Mouse (Mus musculus): ENCODE measurements around the gene Mxd4.

Gene Mxd4

DNA sequence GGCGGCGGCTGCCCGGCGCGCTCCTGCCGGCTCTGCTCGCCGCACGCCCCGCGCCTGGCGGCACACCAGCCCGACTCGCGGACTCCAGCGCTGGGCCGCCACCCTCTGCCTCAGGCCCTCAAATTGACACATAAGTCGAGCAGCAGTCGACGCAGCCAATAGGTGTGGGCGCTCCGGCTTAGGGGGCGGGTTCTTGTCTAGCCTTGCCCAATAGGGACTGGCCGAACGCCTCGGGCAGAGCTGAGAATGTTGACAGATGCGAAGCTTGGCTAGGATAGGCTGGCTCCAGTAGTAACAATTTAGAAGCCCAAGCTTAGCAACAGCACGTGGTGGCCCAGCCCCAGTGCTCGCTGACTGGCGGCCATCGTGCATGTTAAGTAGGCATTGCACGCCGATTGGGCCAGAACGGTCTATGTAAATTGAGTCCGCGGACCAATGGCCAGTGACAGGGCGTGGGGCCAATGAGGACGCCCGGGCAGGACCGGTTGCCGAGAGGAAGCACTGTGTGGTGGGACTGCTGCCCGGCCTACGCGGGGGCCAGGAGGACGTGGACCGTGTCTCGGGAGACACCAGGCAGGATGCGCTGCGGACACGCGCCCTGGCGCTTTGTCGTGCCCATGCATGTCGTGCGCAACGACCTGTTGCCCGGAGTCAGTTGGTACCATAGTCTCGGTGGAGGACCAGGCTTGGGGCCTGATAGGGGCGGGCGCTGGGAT, at the start of gene Mxd4:
TSS of gene Mxd4 (minus strand) at position 120 of the 716 bp plus-strand sequence.
- DNase-seq: peak; percentile 98

- DNase-seq: peak; percentile 89
Observed at GRCm38 (mm10) chr5:34235898-34236420, 48.4 kb upstream of the Mxd4 start.

DNA sequence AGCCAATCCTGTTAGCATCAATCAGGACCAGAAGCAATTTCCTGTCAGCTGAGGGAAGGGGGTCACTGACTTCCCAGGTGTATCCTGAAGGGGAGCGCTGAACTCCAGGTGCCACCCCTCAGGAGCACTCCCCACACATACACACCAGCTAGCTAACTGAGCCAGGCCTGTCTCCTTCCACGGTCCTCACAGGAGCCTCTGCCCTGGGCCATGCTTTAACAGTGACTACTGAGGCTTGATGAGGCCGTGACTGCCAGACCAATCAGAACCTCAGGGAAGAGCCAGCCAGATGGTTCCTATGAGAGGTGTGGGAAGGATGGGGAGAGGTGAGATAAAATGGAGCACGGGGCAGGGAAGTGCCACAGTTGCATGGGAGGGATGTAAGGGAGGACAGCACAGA, 47.5 kb upstream of the Mxd4 start:
- peak; percentile 35 for DNase-seq

DNA sequence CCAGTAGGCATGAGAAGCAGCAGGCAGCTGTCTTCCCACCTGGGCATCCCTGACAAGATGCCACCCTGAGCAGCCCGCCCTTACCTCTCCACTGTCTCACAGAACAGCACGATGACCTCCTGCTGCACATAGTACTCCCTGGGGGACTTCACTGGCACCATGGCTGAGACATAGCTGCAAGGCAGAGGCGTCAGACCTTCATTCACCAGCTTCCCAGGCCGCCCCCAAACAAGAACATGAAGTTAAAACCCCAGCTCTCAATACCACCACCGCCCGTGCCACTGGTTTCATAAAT, 45.6 kb upstream of the Mxd4 start:
- DNase-seq: no peak

GRCm38 (mm10) chr5:34232481-34233220, 45.1 kb upstream of the Mxd4 start:
- DNase-seq: peak; percentile 74

DNA sequence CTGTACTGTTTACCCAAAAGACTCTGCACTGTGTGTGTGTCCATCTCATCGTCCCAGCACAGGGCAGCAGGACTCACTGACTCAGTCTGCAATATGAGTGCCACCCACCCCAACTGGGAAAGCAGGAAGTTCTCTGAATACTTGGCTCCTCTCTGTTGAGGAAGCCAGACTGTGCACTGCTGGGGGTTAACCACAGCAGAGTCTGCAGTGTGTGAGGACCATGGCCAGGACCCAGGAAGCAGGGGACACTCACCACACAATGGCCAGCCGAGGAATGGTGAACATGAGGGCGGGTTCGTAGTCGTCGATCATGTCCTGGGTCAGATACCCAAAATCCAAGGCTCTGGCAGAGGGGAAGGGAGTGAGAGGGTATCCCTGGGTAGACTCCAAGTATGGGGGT, 44.4 kb upstream of the Mxd4 start:
- peak; percentile 70 for DNase-seq

- DNase-seq: peak; percentile 40
Observed at GRCm38 (mm10) chr5:34230599-34231485, 43.3 kb upstream of the Mxd4 start.

- DNase-seq: no peak
Observed at GRCm38 (mm10) chr5:34229503-34229902, 42.0 kb upstream of the Mxd4 start.

GRCm38 (mm10) chr5:34225516-34225915, 38.0 kb upstream of the Mxd4 start:
- DNase-seq: no peak

DNA sequence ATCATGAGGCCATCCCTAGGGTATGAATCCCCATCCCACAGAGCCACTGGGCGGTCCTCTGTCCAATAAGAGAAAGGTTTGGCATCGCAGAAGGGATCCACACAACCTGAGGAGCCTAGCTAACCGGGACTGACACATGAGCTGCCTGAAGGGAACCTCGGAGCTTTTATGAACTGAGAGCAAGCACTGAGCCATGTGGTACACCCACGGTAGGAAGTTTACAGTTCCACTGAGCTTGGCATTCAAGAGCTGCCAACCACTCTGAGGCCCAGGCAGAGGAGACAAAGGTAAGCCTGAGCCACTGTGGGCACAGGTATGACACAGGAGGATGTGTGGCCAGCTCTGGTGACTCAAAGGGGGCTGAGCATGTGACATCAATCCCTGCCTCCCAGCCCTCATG, 37.0 kb upstream of the Mxd4 start:
- DNase-seq: peak; percentile 38

GRCm38 (mm10) chr5:34220001-34220400, 32.5 kb upstream of the Mxd4 start:
- no peak for DNase-seq

GRCm38 (mm10) chr5:34218672-34219071, 31.2 kb upstream of the Mxd4 start:
- DNase-seq: no peak

DNA sequence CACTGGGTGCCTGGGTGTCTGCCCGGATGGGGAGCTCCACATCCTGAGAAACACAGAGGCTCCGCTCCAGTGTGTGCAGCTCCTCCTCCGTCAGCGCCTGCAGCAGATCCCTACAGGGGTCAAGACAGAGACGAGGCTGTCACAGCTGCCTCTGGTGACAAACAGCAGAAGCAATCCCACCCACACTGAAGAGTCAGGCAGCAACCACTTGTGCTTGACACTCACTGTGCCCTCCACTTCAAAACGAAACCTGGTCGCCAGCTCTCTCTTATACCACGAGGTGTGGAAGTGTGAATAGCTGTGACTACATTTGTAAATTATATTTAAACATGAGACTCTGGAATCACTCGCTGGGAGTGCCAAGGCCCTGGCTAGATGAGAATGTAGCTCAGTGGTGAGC, 30.2 kb upstream of the Mxd4 start:
- no peak for DNase-seq

- no peak for DNase-seq
Observed at GRCm38 (mm10) chr5:34216025-34216424, 28.5 kb upstream of the Mxd4 start.

DNA sequence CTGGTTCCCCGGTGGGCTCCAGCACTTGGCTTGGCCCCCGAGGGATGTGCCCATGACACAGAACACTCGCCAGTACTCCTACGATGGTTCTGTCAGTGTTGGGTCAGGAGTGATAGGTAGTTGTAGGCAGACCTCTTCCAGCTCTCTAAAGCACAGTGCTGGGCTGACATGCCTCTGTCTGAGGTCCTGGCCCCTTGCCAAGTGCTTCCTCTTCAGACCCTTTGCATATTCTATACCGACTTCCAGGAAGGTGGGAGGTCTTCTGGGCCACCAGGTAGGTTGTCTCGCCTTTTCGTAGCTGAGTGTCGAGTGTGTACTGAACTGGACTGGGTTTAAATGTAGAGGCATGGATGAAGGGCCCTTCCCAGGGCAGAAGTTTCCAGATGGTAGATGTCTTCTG, 26.1 kb upstream of the Mxd4 start:
- DNase-seq: no peak

DNA sequence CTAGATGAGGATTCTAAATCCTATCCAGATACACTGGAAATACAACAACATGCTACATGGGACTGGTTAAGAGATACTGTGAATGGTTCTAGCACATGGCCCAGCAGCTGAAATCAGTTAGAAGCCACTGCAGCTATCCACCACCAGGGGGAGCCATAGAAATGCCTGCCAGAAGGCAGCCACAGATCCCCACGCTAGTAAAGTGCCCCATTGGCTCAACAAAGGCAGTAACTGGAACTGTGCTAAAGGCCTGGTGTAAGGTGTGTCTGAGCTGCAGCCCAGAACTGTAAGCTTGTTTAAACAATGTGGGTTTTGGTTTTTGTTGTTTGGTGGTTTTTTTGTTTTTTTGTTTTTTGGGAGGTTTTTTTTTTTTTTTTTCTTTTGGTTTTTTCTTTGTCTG, 22.8 kb upstream of the Mxd4 start:
- peak; percentile 91 for DNase-seq

- peak; percentile 81 for DNase-seq
Observed at GRCm38 (mm10) chr5:34207503-34207902, 20.0 kb upstream of the Mxd4 start.

DNA sequence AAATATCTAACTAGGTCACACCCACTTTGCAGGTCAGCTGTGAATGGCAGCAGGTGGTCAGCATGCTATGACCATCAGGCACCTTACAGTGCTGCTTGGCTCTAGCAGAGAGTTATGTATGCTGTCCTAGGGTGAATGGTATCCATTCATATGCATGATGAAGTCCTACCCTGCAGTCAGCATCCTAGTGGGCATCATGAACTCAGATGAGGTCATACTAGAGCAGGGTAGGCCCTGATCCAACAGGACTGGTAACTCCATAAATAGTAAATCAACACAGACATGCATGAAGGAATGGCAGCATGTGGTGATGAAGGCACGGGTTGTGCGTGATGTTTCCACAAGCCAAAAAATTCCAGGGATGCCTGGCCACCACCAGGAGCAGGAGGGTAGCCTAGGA, 18.3 kb upstream of the Mxd4 start:
- no peak for DNase-seq

GRCm38 (mm10) chr5:34204911-34205310, 17.4 kb upstream of the Mxd4 start:
- DNase-seq: no peak

DNA sequence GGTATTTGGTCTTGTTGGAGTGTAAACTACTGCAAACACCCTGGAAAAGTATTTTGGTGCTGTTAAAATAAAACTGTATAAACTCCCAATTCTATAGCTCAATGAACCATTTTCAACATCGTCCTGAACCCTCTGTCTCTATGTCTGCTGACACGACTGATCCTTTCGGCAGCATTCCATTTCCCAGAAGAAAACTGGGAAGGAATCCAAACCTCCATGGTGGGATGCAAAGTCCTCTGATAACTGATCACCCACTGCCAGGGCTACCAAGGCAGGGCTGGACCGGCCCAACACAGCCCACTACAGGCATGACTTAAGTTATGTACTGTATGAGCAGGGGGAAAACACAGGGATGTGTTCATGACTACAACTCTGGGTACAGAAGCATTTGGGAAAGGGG, 14.5 kb upstream of the Mxd4 start:
- no peak for DNase-seq

GRCm38 (mm10) chr5:34201396-34201795, 13.9 kb upstream of the Mxd4 start:
- DNase-seq: peak; percentile 63

DNA sequence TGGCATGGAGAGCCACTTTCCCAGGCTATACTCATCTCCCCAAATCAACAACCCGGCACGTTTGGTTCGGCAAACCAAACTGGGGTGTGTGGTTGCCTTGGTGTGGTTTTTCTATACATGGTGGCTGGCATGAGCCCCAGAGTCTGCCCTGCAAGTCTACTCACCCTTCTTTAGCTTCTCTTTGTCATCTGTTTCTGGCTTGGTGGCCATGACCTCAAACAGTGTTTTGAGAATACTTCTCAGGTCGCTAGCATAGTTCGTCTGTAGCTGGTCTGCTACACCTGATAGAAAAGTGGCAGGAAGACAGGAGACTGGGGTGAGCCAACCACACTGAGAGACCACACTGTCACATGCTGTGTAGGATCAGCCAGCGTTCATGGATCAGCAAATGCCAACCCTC, 11.1 kb upstream of the Mxd4 start:
- DNase-seq: peak; percentile 54

GRCm38 (mm10) chr5:34197243-34197642, 9.7 kb upstream of the Mxd4 start:
- peak; percentile 50 for DNase-seq
